ENCODE assay signal across 8 mouse cellular contexts in genomic region chr2:73263794-73264610, GRCm38 (mm10). TPM values are rescaled to one million over a fixed set of nuclear protein-coding genes. Genes with fewer than 3 reads are reported as not detected.
DNase-seq lines count a peak whose midpoint lies in the region; ATAC-seq and TF ChIP-seq lines count a peak whose summit lies in the region.

No protein-coding gene starts in this region.

- no peak for TF ChIP-seq CTCF in E14TG2a.4 (conservative IDR thresholded peaks at IDR 0.05; ENCODE audit: low read length)
- no peak for TF ChIP-seq CTCF in bone marrow macrophage, adult 2 months (IDR thresholded peaks at IDR 0.05; ENCODE audit: low read depth, low read length)
- TF ChIP-seq CTCF in heart, postnatal 0 days (IDR thresholded peaks at IDR 0.05; ENCODE audit: low read depth), result no peak

- peaks cover 5% of the 10 kb centered on the region for H3K9me3 ChIP-seq in E14TG2a.4 (ENCODE audit: low read length)
- H3K9me3 ChIP-seq in heart, postnatal 0 days (replicated peaks; ENCODE audit: control insufficient read depth, low read length), result 0 out of 2 replicates have a peak, but pooled peaks cover 4% of the 10 kb centered on the region

- no peak for TF ChIP-seq EP300 in heart, postnatal 0 days (IDR thresholded peaks at IDR 0.05; ENCODE audit: low read depth)

- peaks cover 76% of the 10 kb centered on the region for H3K27me3 ChIP-seq in E14TG2a.4 (ENCODE audit: insufficient read depth, low read length)
- H3K27me3 ChIP-seq in heart, postnatal 0 days (ENCODE audit: control insufficient read depth, insufficient read depth, low read length), result peaks cover 72% of the 10 kb centered on the region

- WGBS in heart, postnatal 0 days, result 2% methylated on average over 38 of the region's 38 CpGs

- no peak for TF ChIP-seq POLR2A in bone marrow macrophage, adult 2 months (IDR thresholded peaks at IDR 0.05; ENCODE audit: borderline replicate concordance, low read depth, low read length)

- no peak for DNase-seq in heart, postnatal 0 days (ENCODE audit: low spot score)
- peak; percentile 57 for DNase-seq in lung, postnatal 10 days
- no peak for DNase-seq in frontal cortex, postnatal 14 days (ENCODE audit: low spot score in 2 of 2)
- DNase-seq in ovary, postnatal 14 days (ENCODE audit: low spot score), result no peak
- no peak for DNase-seq in adipocyte (ENCODE audit: low spot score)

- no peak for ATAC-seq in heart, postnatal 0 days (ENCODE audit: insufficient read depth, low read depth)
- no peak for ATAC-seq in activated CD4-positive, CD25-positive, alpha-beta regulatory T cell, adult 4 months

- peak overlapping the region; percentile 77 for H3K4me3 ChIP-seq in E14TG2a.4 (replicated peaks; ENCODE audit: low read length)
- peak overlapping the region; percentile 18 for H3K4me3 ChIP-seq in bone marrow macrophage, adult 2 months (ENCODE audit: insufficient read depth, low read length)
- peak overlapping the region; percentile 40 for H3K4me3 ChIP-seq in heart, postnatal 0 days (ENCODE audit: low read depth, low read length)

- peaks cover 28% of the 10 kb centered on the region for H3K4me1 ChIP-seq in E14TG2a.4 (replicated peaks; ENCODE audit: low read depth, low read length)
- H3K4me1 ChIP-seq in bone marrow macrophage, adult 2 months (ENCODE audit: control insufficient read depth, insufficient read depth, low read length), result no peaks in the 10 kb centered on the region
- H3K4me1 ChIP-seq in heart, postnatal 0 days (ENCODE audit: control insufficient read depth, insufficient read depth), result no peaks in the 10 kb centered on the region

- no peak overlapping the region for H3K27ac ChIP-seq in bone marrow macrophage, adult 2 months (ENCODE audit: insufficient read depth, low read depth, low read length)
- H3K27ac ChIP-seq in heart, postnatal 0 days (ENCODE audit: low read depth), result no peak overlapping the region

- peak overlapping the region; percentile 63 for H3K4me2 ChIP-seq in heart, postnatal 0 days (ENCODE audit: low read depth, low read length)

- no peaks in the 10 kb centered on the region for H3K36me3 ChIP-seq in E14TG2a.4 (ENCODE audit: insufficient read depth, low read length)
- no peaks in the 10 kb centered on the region for H3K36me3 ChIP-seq in heart, postnatal 0 days (replicated peaks; ENCODE audit: control insufficient read depth, insufficient read depth, low read length)

- no peak overlapping the region for H3K9ac ChIP-seq in heart, postnatal 0 days (replicated peaks; ENCODE audit: low read depth, low read length)

RNA-seq across cellular contexts. Expression of gene Sp9, which starts 7.7 kb away (rescaled TPM):
- polyA plus RNA-seq in bone marrow macrophage, adult 2 months (2012; ENCODE audit: insufficient read depth, insufficient read length, missing spikeins), result not detected in 2 replicates
- not detected in 2 replicates for total RNA-seq in heart, postnatal 0 days (2014; rRNA removed; ENCODE audit: low replicate concordance)
- not detected in 2 replicates for polyA plus RNA-seq in heart, postnatal 0 days (2015; fragmentation: Nextera tagmentation; extraction: Ambion mirVana)
- not detected for polyA plus RNA-seq in activated CD4-positive, CD25-positive, alpha-beta regulatory T cell, adult 4 months (2017; shearing (Covaris generic))

RNA-seq across cellular contexts. Expression of gene Ola1, which starts 45.3 kb away (rescaled TPM):
- polyA plus RNA-seq in bone marrow macrophage, adult 2 months (2012; ENCODE audit: insufficient read depth, insufficient read length, missing spikeins), result 60.5 and 62.8 TPM in 2 replicates
- total RNA-seq in heart, postnatal 0 days (2014; rRNA removed; ENCODE audit: low replicate concordance), result 33.3 and 34.6 TPM in 2 replicates
- 66.2 and 67.0 TPM in 2 replicates for polyA plus RNA-seq in heart, postnatal 0 days (2015; fragmentation: Nextera tagmentation; extraction: Ambion mirVana)
- polyA plus RNA-seq in activated CD4-positive, CD25-positive, alpha-beta regulatory T cell, adult 4 months (2017; shearing (Covaris generic)), result 100 to 1,000 TPM in 1 of 2 experiments, 10 to 100 TPM in 1; 79.2 to 103 TPM

RNA-seq across cellular contexts. Expression of gene Scrn3, which starts 48.4 kb away (rescaled TPM):
- 15.3 and 18.0 TPM in 2 replicates for polyA plus RNA-seq in bone marrow macrophage, adult 2 months (2012; ENCODE audit: insufficient read depth, insufficient read length, missing spikeins)
- total RNA-seq in heart, postnatal 0 days (2014; rRNA removed; ENCODE audit: low replicate concordance), result 10.5 and 16.3 TPM in 2 replicates
- polyA plus RNA-seq in heart, postnatal 0 days (2015; fragmentation: Nextera tagmentation; extraction: Ambion mirVana), result 13.5 and 13.8 TPM in 2 replicates
- 1 to 10 TPM; 5.9 to 7.6 TPM for polyA plus RNA-seq in activated CD4-positive, CD25-positive, alpha-beta regulatory T cell, adult 4 months (2017; shearing (Covaris generic))

RNA-seq across cellular contexts. Expression of gene Cir1, which starts 48.5 kb away (rescaled TPM):
- polyA plus RNA-seq in bone marrow macrophage, adult 2 months (2012; ENCODE audit: insufficient read depth, insufficient read length, missing spikeins), result 24.1 and 25.4 TPM in 2 replicates
- 0.08 and 3.9 TPM in 2 replicates for total RNA-seq in heart, postnatal 0 days (2014; rRNA removed; ENCODE audit: low replicate concordance)
- 20.0 and 24.3 TPM in 2 replicates for polyA plus RNA-seq in heart, postnatal 0 days (2015; fragmentation: Nextera tagmentation; extraction: Ambion mirVana)
- 10 to 100 TPM; 14.5 to 29.3 TPM for polyA plus RNA-seq in activated CD4-positive, CD25-positive, alpha-beta regulatory T cell, adult 4 months (2017; shearing (Covaris generic))

Comparison
In these comparisons a context has a peak if more than half of its experiments do, and no peak if none do; other contexts are left out.
1. H3K4me3 ChIP-seq: peak in every context shown above with its lines; median percentile 77 in E14TG2a.4; 40 in heart, postnatal 0 days; 18 in bone marrow macrophage, adult 2 months.